Mouse (Mus musculus): ENCODE data around the gene Prkcd.

- no peak for TF ChIP-seq GATA1 (IDR thresholded peaks at IDR 0.05; ENCODE audit: low read length)
- TF ChIP-seq TAL1 (IDR thresholded peaks at IDR 0.05; ENCODE audit: low read length): no peak
These were observed 11.1 kb upstream of the Prkcd start for GRCm38 (mm10) chr14:30637087-30637486.

Data from erythroblast, embryonic 14.5 days (primary cell).